Mouse (Mus musculus): ENCODE results near the gene Dhrs7b. TPM values are rescaled to one million over a fixed set of nuclear protein-coding genes. Genes with fewer than 3 reads are reported as not detected.

The Dhrs7b gene
- polyA plus RNA-seq, 1 experiment from 2014 or later, result 16.4 TPM

- H3K9ac ChIP-seq (replicated peaks), result no peak overlapping the region
- H3K27ac ChIP-seq (ENCODE audit: low read depth), result no peak overlapping the region
- no peaks in the 10 kb centered on the region for H3K9me3 ChIP-seq (ENCODE audit: low read length)
- TF ChIP-seq CTCF (IDR thresholded peaks at IDR 0.05; ENCODE audit: low read depth) (no peak), EP300 (IDR thresholded peaks at IDR 0.05; ENCODE audit: low read depth) (no peak)
- ATAC-seq, result peak; percentile 72; the same call in 1 of the 2 replicates
- H3K27me3 ChIP-seq (ENCODE audit: insufficient read depth, low read length), result no peaks in the 10 kb centered on the region
- no peak overlapping the region for H3K4me3 ChIP-seq (ENCODE audit: low read depth, low read length)
- no peak overlapping the region for H3K4me2 ChIP-seq (ENCODE audit: low read depth, low read length)
- 67% methylated on average over 4 of the region's 4 CpGs for WGBS (ENCODE audit: insufficient replicate concordance)
- H3K36me3 ChIP-seq (replicated peaks; ENCODE audit: insufficient read depth, low read length), result peaks cover 10% of the 10 kb centered on the region
- no peaks in the 10 kb centered on the region for H3K4me1 ChIP-seq (ENCODE audit: insufficient read depth)
- no peak for DNase-seq
These were observed 72.1 kb downstream of the Dhrs7b start for GRCm38 (mm10) chr11:60902486-60902885.

DNA sequence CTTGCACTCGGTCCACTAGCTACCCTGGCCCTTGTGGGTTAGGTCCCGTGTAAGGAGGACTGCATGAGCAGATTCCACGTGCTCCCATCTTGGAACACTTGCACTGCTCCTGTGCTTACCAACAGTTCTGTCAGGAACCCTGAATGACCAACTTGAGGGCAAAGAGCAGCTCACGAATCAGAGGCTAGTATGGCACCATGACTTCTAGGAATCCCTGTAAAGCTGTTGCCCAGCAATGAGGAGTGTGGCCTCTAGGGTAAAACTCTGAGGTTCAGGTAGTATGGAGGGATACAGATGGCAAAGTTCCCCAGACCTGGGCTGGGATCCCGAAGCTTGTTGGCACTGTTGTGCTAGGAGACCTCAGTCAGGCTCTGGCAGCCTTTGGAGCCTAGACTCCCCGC is 73.2 kb downstream of the Dhrs7b start:
- H3K36me3 ChIP-seq (replicated peaks; ENCODE audit: insufficient read depth, low read length), result peaks cover 10% of the 10 kb centered on the region
- H3K4me3 ChIP-seq (ENCODE audit: low read depth, low read length), result no peak overlapping the region
- H3K9me3 ChIP-seq (ENCODE audit: low read length), result no peaks in the 10 kb centered on the region
- H3K4me2 ChIP-seq (ENCODE audit: low read depth, low read length), result no peak overlapping the region
- ATAC-seq (no peak), DNase-seq (no peak)
- no peak overlapping the region for H3K9ac ChIP-seq (replicated peaks)
- no peak overlapping the region for H3K27ac ChIP-seq (ENCODE audit: low read depth)
- no peaks in the 10 kb centered on the region for H3K27me3 ChIP-seq (ENCODE audit: insufficient read depth, low read length)
- 74% methylated on average over 6 of the region's 6 CpGs for WGBS (ENCODE audit: insufficient replicate concordance)
- H3K4me1 ChIP-seq (ENCODE audit: insufficient read depth), result no peaks in the 10 kb centered on the region
- no peak for TF ChIP-seq CTCF (IDR thresholded peaks at IDR 0.05; ENCODE audit: low read depth)

GRCm38 (mm10) chr11:60905407-60906120 is 75.1 kb downstream of the Dhrs7b start:
- no peak overlapping the region for H3K4me3 ChIP-seq (ENCODE audit: low read depth, low read length)
- WGBS (ENCODE audit: insufficient replicate concordance), result 89% methylated on average over 10 of the region's 10 CpGs
- H3K4me2 ChIP-seq (ENCODE audit: low read depth, low read length), result no peak overlapping the region
- H3K27ac ChIP-seq (ENCODE audit: low read depth), result no peak overlapping the region
- H3K36me3 ChIP-seq (replicated peaks; ENCODE audit: insufficient read depth, low read length), result peaks cover 10% of the 10 kb centered on the region
- no peaks in the 10 kb centered on the region for H3K9me3 ChIP-seq (ENCODE audit: low read length)
- DNase-seq, result no peak
- H3K27me3 ChIP-seq (ENCODE audit: insufficient read depth, low read length), result no peaks in the 10 kb centered on the region
- no peak for TF ChIP-seq CTCF (IDR thresholded peaks at IDR 0.05; ENCODE audit: low read depth)
- no peak for TF ChIP-seq EP300 (IDR thresholded peaks at IDR 0.05; ENCODE audit: low read depth)
- no peak overlapping the region for H3K9ac ChIP-seq (replicated peaks)
- no peak for ATAC-seq
- H3K4me1 ChIP-seq (ENCODE audit: insufficient read depth), result no peaks in the 10 kb centered on the region

DNA sequence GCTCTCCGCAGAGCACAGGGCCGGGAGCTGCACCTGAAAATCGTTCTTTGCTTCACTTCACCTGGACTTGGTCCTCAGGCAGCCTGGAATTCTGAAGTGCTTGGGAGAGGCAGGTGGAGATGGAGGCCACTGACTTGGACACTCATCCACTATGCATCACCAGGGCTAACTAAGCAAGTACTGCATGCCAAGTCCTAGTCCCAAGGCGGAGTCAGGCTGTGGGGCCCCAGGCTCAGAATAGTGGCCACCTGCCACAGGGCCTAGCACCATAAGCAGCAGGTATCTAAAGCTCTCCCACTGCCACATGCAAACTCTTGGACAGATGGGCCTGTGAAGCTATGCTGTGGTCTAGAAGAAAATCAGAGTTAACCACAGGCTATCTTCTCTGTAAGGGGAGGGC is 76.0 kb downstream of the Dhrs7b start:
- 80% methylated on average over 4 of the region's 4 CpGs for WGBS (ENCODE audit: insufficient replicate concordance)
- no peak overlapping the region for H3K4me3 ChIP-seq (ENCODE audit: low read depth, low read length)
- no peaks in the 10 kb centered on the region for H3K9me3 ChIP-seq (ENCODE audit: low read length)
- no peak overlapping the region for H3K27ac ChIP-seq (ENCODE audit: low read depth)
- TF ChIP-seq CTCF (IDR thresholded peaks at IDR 0.05; ENCODE audit: low read depth) (no peak), EP300 (IDR thresholded peaks at IDR 0.05; ENCODE audit: low read depth) (no peak)
- ATAC-seq (no peak), DNase-seq (no peak)
- H3K4me2 ChIP-seq (ENCODE audit: low read depth, low read length), result no peak overlapping the region
- H3K27me3 ChIP-seq (ENCODE audit: insufficient read depth, low read length), result no peaks in the 10 kb centered on the region
- no peaks in the 10 kb centered on the region for H3K4me1 ChIP-seq (ENCODE audit: insufficient read depth)
- peaks cover 10% of the 10 kb centered on the region for H3K36me3 ChIP-seq (replicated peaks; ENCODE audit: insufficient read depth, low read length)
- no peak overlapping the region for H3K9ac ChIP-seq (replicated peaks)

GRCm38 (mm10) chr11:60908073-60908472 is 77.6 kb downstream of the Dhrs7b start:
- ATAC-seq, result no peak
- no peak overlapping the region for H3K9ac ChIP-seq (replicated peaks)
- H3K4me2 ChIP-seq (ENCODE audit: low read depth, low read length), result no peak overlapping the region
- no peak for DNase-seq
- TF ChIP-seq CTCF (IDR thresholded peaks at IDR 0.05; ENCODE audit: low read depth) (peak; percentile 31; the same call in 1 of the 2 replicates), EP300 (IDR thresholded peaks at IDR 0.05; ENCODE audit: low read depth) (no peak)
- H3K27me3 ChIP-seq (ENCODE audit: insufficient read depth, low read length), result no peaks in the 10 kb centered on the region
- H3K4me1 ChIP-seq (ENCODE audit: insufficient read depth), result peaks cover 13% of the 10 kb centered on the region
- 77% methylated on average over 3 of the region's 3 CpGs for WGBS (ENCODE audit: insufficient replicate concordance)
- H3K27ac ChIP-seq (ENCODE audit: low read depth), result no peak overlapping the region
- no peak overlapping the region for H3K4me3 ChIP-seq (ENCODE audit: low read depth, low read length)
- no peaks in the 10 kb centered on the region for H3K9me3 ChIP-seq (ENCODE audit: low read length)
- H3K36me3 ChIP-seq (replicated peaks; ENCODE audit: insufficient read depth, low read length), result peaks cover 10% of the 10 kb centered on the region

DNA sequence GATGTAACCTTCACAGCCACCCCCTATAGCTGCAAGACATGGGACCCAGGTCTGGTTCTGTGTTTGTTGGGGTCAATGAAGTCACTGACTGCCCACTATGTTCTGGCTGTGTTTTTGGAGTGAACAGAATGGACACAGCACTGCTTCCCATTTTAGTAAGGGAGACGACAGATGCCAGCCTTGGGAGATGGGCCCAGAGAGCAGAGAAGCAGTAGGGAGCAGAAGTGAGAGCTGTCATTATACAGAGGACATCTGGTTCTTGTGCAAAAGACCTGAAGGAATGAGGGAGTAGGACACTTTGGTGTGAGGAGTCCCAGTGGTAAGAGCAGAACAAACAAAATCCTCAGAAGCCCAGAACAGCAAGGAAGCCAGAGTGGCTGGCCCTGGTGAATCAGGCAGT is 79.2 kb downstream of the Dhrs7b start:
- ATAC-seq, result no peak
- no peaks in the 10 kb centered on the region for H3K9me3 ChIP-seq (ENCODE audit: low read length)

More for the DNA sequence above, 79.2 kb downstream of the Dhrs7b start:
- H3K4me1 ChIP-seq (ENCODE audit: insufficient read depth), result peaks cover 21% of the 10 kb centered on the region
- TF ChIP-seq CTCF (IDR thresholded peaks at IDR 0.05; ENCODE audit: low read depth) (no peak), EP300 (IDR thresholded peaks at IDR 0.05; ENCODE audit: low read depth) (no peak)
- H3K4me3 ChIP-seq (ENCODE audit: low read depth, low read length), result no peak overlapping the region
- no peak overlapping the region for H3K9ac ChIP-seq (replicated peaks)
- no peak for DNase-seq
- 79% methylated on average over 1 of the region's 1 CpGs for WGBS (ENCODE audit: insufficient replicate concordance)
- H3K27ac ChIP-seq (ENCODE audit: low read depth), result no peak overlapping the region
- no peaks in the 10 kb centered on the region for H3K27me3 ChIP-seq (ENCODE audit: insufficient read depth, low read length)
- H3K4me2 ChIP-seq (ENCODE audit: low read depth, low read length), result no peak overlapping the region
- H3K36me3 ChIP-seq (replicated peaks; ENCODE audit: insufficient read depth, low read length), result peaks cover 10% of the 10 kb centered on the region

Other genes starting within 250 kb of the Dhrs7b start
- gene Llgl1, start 130.9 kb upstream of the Dhrs7b start, polyA plus RNA-seq (2015; fragmentation: Nextera tagmentation; extraction: Ambion mirVana), result 4.2 and 4.6 TPM in 2 replicates
- gene Flii, start 103.4 kb upstream of the Dhrs7b start, polyA plus RNA-seq (2015; fragmentation: Nextera tagmentation; extraction: Ambion mirVana), result 23.3 and 23.4 TPM in 2 replicates
- gene Mief2, start 102.2 kb upstream of the Dhrs7b start, polyA plus RNA-seq (2015; fragmentation: Nextera tagmentation; extraction: Ambion mirVana), result 4.5 and 4.9 TPM in 2 replicates
- gene Top3a, start 53.3 kb upstream of the Dhrs7b start, polyA plus RNA-seq (2015; fragmentation: Nextera tagmentation; extraction: Ambion mirVana), result 2.5 and 3.2 TPM in 2 replicates
- gene Smcr8, start 53.1 kb upstream of the Dhrs7b start, polyA plus RNA-seq (2015; fragmentation: Nextera tagmentation; extraction: Ambion mirVana), result 1.9 and 2.0 TPM in 2 replicates
- 100 and 103 TPM in 2 replicates for gene Shmt1, start 18.9 kb upstream of the Dhrs7b start, polyA plus RNA-seq (2015; fragmentation: Nextera tagmentation; extraction: Ambion mirVana)
- gene Tmem11, start 48.6 kb downstream of the Dhrs7b start, polyA plus RNA-seq (2015; fragmentation: Nextera tagmentation; extraction: Ambion mirVana), result 26.7 and 28.8 TPM in 2 replicates
- 6.0 and 6.2 TPM in 2 replicates for gene Natd1, start 84.1 kb downstream of the Dhrs7b start, polyA plus RNA-seq (2015; fragmentation: Nextera tagmentation; extraction: Ambion mirVana)
- gene Map2k3, start 101.4 kb downstream of the Dhrs7b start, polyA plus RNA-seq (2015; fragmentation: Nextera tagmentation; extraction: Ambion mirVana), result 61.7 and 66.5 TPM in 2 replicates
- 0.18 TPM in 1 of 2 replicates, not detected in the other for gene Kcnj12, start 191.9 kb downstream of the Dhrs7b start, polyA plus RNA-seq (2015; fragmentation: Nextera tagmentation; extraction: Ambion mirVana)